Mouse (Mus musculus): ENCODE data around the gene Cdkn3.

DNA sequence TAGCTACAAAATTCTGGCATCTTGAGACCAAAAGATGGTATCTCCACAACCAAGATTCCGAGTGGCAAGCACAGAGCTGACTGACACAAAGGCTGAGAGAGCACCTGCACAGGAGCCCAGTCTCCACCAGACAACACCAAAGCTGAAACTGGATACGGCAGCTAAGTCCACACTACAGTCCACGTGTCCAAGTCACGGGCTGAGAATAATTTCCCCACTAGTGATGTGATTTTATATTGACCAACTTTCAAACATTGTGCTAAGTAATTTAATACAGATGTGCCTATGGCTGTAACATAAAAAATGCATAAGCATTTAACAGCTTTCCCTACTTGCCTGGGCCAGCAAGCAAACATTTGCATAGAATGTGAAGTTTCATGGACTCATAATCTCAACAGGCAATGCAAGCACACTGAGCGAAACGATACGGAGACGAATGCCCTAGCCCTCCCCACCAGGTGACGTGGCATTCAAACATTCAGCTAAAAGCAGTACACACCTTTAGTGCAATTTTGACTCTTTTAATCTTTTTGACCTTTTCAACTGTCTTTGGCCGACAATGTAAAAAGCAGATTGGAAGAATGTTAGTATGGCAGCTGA lies 23.1 kb downstream of the Cdkn3 start:
- TF ChIP-seq CTCF (IDR thresholded peaks at IDR 0.05; ENCODE audit: borderline replicate concordance, extremely low read depth, insufficient read depth, insufficient read length) (no peak), POLR2A (IDR thresholded peaks at IDR 0.05; ENCODE audit: borderline replicate concordance, extremely low read depth, insufficient read depth, insufficient read length, poor library complexity, severe bottlenecking) (no peak)

Measured in brain, embryonic 14.5 days (tissue).